Mouse (Mus musculus) retina, adult 2 months (tissue): Measurements from ENCODE around the gene Ppfia3.
"Not testable (repeated sequence)": the region's sequence is repeated elsewhere in the genome, so short reads cannot be mapped to it uniquely, and the experiment has no call there.

ENCODE experiments used
- DNase-seq: peaks from one replicate; pipeline ENCODE4 v3.0.0-alpha.2; 2012; ENCODE audit warnings: low read depth, low spot score

Ppfia3 gene

GRCm38 (mm10) chr7:45386077-45386476 lies 19.3 kb upstream of the Ppfia3 start:
- DNase-seq, result no peak

GRCm38 (mm10) chr7:45376057-45376456 lies 9.2 kb upstream of the Ppfia3 start:
- DNase-seq, result no peak

- DNase-seq, result no peak
These were observed 7.8 kb upstream of the Ppfia3 start for GRCm38 (mm10) chr7:45374620-45375019.

GRCm38 (mm10) chr7:45372371-45372770 lies 5.6 kb upstream of the Ppfia3 start:
- DNase-seq, result no peak

GRCm38 (mm10) chr7:45370475-45371311 lies 3.9 kb upstream of the Ppfia3 start, which contains the start of gene Lin7b:
Lin7b (minus strand) TSS chr7:45370583.
- peak; percentile 65 for DNase-seq

- no peak for DNase-seq
These were observed 3.1 kb upstream of the Ppfia3 start for GRCm38 (mm10) chr7:45369836-45370474.

- DNase-seq, result no peak
These were observed 2.4 kb upstream of the Ppfia3 start for GRCm38 (mm10) chr7:45369022-45369745.

GRCm38 (mm10) chr7:45368178-45368577 lies 1.4 kb upstream of the Ppfia3 start:
- no peak for DNase-seq

GRCm38 (mm10) chr7:45367020-45367880 lies 431 bp upstream of the Ppfia3 start:
- DNase-seq, result peak; percentile 91

- no peak for DNase-seq
These were observed 822 bp downstream of the Ppfia3 start for GRCm38 (mm10) chr7:45365742-45366651.

- no peak for DNase-seq
These were observed 2.8 kb downstream of the Ppfia3 start for GRCm38 (mm10) chr7:45363983-45364382.

GRCm38 (mm10) chr7:45362801-45363200 lies 4.0 kb downstream of the Ppfia3 start:
- no peak for DNase-seq

- DNase-seq, result peak; percentile 63
These were observed 5.5 kb downstream of the Ppfia3 start for GRCm38 (mm10) chr7:45361243-45361804.

GRCm38 (mm10) chr7:45360404-45361125 lies 6.3 kb downstream of the Ppfia3 start:
- DNase-seq, result no peak

- DNase-seq, result not testable (repeated sequence)
These were observed 7.7 kb downstream of the Ppfia3 start for GRCm38 (mm10) chr7:45359081-45359480.

GRCm38 (mm10) chr7:45356087-45356486 lies 10.7 kb downstream of the Ppfia3 start:
- DNase-seq, result no peak

- no peak for DNase-seq
These were observed 11.3 kb downstream of the Ppfia3 start for GRCm38 (mm10) chr7:45355318-45356020.

- DNase-seq, result no peak
These were observed 13.8 kb downstream of the Ppfia3 start for GRCm38 (mm10) chr7:45353041-45353440.

GRCm38 (mm10) chr7:45346905-45347304 lies 19.9 kb downstream of the Ppfia3 start:
- no peak for DNase-seq
